Mouse (Mus musculus) layer of hippocampus, postnatal 25 days (tissue): Measurements from ENCODE around the gene Fancc. TPM values are rescaled to one million over a fixed set of nuclear protein-coding genes. Genes with fewer than 3 reads are reported as not detected.
A peak's percentile ranks its signal among the peaks of the same experiment; 100 is the strongest.

Experiments
- DNase-seq, 2 experiments: peaks; one replicate each; pipeline ENCODE4 v3.0.0; 2022; ENCODE audit warnings: mixed read lengths in 2 of 2, low spot score in 1 of 2; ENCODE audit errors: extremely low spot score in 1 of 2
- total RNA-seq, 2 experiments: library from RNA; stranded (reverse); gene quantifications; 2 replicates each; pipeline ENCODE4 v1.2.3; 2021

The Fancc gene
- total RNA-seq, 2 experiments from 2014 or later, result 5.4 to 7.7 TPM

GRCm38 (mm10) chr13:63253147-63253546 is 243.9 kb downstream of the Fancc start:
- DNase-seq, result no peak

DNA sequence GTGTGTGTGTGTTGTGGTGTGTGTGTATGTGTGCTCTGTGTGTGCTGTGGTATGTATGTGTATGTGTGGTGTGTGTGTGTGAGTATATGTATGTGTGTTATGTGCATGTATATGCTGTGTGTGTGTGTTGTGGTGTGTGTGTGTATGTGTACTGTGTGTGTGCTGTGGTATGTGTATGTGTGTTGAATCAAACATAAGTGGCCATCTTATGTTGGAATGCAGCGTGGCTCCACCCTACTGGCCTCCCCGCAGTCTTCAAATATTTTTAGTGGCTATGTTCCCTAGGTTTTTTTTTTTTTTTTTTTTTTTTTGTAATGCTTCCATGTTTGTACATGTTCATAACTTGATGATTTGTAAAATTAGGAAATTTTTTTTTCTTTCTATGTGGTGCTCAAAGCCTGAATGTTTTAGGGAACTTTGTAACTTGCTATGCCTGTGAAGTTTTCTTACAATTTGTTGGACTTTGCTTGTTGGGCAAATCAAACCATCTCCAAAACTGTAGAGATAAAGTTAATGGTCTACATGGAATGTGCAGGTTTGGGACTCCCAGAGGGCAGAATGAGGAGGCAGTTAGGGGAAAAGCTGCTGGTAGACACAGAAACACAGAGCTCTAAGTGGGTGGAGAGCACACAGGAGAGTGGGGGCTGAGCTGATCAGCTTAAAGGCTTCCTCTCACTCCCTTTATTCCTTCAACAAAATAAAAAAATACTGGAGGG is 244.6 kb downstream of the Fancc start:
- no peak for DNase-seq

- no peak for DNase-seq
Observed at GRCm38 (mm10) chr13:63251118-63251889, 245.8 kb downstream of the Fancc start.

- no peak for DNase-seq
Observed at GRCm38 (mm10) chr13:63250441-63250980, 246.6 kb downstream of the Fancc start.

DNA sequence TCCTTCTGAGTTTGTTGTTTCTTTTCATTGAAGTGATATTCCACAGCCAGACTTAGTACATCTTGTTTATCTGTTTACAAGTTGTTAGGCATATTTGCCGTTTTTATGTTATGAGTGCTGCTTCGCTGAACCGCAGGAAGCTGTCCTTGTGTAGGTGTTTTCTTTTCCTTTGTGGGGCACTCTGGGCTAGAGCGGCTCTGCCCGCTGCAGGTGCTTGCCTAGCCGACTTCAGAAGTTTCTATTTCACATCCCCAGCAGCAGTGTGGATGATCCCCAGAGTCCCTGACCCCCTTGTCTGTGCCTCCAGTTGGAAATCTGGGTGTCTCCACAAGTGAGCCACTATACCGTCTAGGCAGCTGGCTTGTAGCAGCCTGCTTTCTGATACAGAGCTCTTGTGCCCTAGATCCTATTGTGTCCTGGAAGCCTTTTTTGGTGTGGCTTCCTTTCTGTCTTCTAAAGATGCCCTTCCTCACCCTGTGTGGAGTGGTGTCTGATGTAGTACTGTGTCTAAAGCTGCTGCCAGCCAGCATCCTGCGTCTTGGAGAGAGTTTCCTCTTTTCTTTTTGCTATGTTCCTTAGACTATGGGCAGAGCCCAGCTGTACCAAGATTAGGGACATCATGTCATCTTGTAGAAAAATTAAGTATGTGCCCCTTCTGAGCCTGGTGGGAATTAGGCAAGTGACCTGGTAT is 247.2 kb downstream of the Fancc start:
- DNase-seq, result no peak

DNA sequence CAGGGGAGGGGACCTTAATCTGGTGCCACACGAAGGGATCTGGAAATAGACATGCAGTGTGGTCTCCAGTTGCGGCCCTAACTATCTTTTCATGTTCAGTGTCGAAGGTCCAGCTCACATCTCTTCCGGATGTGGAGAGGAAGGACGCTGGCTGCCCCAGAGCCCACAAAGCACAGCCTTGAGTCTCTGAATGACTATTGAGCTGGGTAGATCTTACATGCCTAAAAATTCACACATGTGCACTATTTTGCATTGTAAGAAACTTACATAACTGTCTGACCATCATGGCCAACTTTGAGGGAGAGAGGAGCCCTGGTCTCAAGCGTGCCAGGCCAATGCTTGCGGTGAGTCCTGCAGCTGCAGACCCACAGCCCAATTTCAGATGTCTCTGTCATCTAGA is 247.9 kb downstream of the Fancc start:
- DNase-seq, result no peak

- no peak for DNase-seq
Observed at GRCm38 (mm10) chr13:63248318-63248717, 248.8 kb downstream of the Fancc start.

DNA sequence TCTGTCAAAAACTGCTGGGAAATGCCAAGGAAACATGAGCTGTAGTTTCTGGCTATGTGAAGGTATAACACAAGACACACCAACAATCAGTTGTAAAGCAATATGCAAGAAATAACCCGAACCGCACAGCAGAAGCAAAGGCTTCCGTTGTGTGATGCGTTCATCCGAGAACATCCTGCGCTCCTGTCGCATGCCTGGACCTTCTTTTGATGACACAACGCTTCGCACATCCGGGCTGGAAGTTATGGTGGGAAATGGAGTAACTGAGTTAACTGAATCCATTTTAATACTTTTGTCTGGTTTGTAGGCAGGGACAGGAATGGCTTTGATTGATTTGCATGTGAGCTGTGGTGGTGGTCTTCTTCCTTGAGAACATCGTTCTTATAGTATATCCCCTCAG is 249.4 kb downstream of the Fancc start:
- no peak for DNase-seq

DNA sequence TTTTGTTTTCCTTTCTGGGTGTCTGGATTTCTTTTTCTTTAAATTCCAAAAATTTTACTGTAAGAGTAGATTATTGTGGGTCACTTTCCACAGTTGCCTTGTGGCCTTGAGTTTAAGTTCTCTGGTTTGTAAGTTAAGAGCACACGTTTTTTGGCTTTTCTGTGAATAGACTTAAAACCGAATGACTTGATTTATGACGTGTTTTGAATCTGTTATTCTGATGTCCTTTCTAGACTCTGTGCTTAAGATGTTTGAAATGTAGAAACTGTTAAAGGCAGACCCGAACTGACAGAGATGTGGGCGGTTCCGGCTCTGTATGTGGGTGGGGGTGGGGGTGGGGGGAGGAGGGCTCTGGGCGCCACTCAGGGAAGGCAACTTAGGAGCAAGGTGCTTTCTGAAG is 250.0 kb downstream of the Fancc start:
- no peak for DNase-seq

DNA sequence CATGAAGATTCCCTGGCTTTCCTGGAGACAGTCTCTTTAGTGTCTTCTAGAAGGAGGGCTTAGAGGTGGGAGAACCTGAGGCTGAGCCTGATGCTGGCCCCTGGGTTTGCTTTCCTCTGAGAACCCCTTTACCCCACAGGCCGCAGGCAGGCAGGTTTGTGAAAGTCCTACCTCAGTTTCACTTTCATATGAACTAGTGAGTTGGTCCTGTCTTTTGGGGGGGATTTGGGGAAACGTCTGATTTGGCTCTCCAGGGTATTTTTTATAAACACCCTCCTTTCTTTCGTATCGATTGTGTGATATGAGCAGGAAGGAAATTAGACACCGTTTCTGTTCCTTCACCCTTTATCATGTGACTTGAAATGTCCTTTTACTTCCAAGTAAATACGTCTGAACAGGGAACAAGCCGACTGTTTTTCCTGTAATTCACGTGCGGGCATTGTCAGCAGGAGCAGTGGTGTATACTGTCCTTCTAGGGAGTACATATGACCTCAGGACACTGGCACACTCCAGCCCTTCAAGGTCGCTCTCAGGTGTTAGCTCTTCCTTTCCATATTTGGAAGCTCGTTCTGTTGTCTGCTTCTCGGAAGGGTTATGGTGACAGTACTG is 250.6 kb downstream of the Fancc start:
- no peak for DNase-seq

DNA sequence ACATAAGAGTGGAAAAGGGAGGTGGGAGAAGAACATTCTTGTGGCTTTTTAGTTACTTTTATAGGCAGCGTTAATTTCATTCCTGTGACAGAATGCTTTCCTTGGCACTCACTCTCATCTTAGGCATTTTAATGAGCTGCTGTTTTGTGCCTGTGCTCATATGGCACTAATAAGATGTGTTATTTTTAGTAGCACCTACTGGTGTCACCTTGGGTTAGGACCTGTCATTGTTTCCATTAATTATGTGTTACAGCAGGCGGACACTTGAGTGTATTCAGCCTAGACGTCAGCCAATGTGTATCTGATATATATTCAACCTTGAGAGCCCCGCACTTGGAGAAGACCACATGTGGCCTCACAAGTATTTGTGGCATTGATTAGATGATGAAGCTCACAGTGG is 251.3 kb downstream of the Fancc start:
- no peak for DNase-seq

- DNase-seq, result no peak
Observed at GRCm38 (mm10) chr13:63245218-63245617, 251.9 kb downstream of the Fancc start.

DNA sequence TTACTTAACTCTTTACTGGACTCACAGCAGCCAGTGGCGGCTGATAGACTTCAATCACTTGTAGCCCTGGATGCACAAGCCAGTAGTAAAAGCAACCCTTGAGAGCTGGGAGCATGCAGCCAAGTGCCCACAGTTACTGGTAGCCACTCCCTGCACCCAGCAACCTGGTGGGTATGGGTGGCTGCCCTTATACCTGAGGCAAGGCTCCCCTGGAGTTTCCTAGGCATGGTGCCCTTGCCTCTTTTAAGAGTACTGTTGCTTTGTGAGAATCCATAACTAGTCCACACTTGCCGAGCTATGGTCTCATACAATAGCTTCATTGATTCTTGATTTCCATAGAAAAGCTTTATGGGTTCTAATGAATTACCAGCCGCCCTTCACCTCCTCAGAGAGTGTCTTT is 252.7 kb downstream of the Fancc start:
- DNase-seq, result no peak

GRCm38 (mm10) chr13:63243586-63243985 is 253.5 kb downstream of the Fancc start:
- no peak for DNase-seq

DNA sequence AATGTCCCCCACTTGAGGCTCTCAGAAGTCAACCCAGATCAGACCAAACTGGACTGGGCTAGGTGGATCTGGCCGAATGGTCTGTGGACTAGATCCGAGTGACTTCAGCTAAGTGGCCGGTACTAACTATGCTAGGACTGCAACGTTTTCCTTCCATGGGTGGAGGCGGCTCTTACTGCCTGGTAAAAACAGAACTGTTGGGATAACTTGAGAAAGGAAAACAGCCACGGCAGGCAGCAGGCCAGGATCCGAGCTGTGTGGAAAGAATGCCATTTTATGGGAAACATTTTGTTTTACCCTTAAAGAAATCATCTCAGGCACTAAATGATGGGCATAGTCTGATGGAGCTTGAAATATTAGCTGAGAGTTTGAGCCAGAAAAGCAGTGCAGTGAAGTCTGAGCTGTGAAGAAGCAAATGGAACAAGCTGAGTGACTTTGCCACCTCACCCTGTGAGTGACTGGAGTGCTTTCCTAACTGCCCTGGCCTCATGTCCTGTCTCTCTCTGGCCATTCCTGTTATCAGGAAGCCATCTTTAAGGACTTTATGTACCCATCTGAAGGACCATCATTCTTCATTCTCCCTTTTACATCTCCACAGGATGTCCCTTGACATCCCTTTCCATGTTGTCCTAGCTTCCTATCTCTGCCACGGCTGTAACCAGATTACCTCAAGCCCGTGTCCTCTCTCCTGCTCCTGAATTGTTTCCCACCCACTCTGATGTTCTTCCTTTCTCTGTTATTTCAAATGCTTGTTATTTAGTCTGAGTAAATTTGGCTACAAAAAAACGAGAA is 254.5 kb downstream of the Fancc start:
- no peak for DNase-seq

- no peak for DNase-seq
Observed at GRCm38 (mm10) chr13:63241665-63242064, 255.4 kb downstream of the Fancc start.

GRCm38 (mm10) chr13:63240835-63241234 is 256.2 kb downstream of the Fancc start:
- DNase-seq, result no peak

- peak; percentile 52 to 62 for DNase-seq
Observed at GRCm38 (mm10) chr13:63239877-63240671, 257.0 kb downstream of the Fancc start.

DNA sequence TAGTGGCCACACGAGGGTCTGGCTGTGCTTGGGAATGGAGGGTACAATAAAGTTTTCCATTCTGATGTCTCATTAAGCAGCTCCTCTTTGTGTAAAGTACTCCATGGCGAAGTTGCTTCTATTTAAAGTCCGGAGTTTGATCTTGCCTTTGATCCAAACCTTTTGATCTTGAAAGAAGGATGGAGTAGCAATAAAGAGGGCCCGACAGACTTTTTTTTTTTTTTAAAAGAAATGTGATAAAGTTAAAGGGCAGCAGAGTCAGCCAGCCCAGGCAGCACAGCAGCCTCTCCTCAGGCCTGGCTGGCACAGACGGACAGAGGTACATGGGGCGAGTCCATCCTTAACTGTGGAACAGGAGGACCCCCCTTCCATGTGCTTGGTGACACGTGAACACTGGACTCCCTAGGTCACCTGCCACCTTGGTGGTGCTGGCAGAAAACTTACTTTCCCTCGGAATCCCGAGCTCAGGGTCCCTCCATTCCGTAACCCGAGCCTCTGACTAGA is 257.7 kb downstream of the Fancc start:
- DNase-seq, result no peak
